Mouse (Mus musculus) lung, adult 2 months (tissue): Measurements from ENCODE around the gene Arhgap42.

ENCODE experiments used
- CTCF ChIP-seq: fragments of 200-500 bp; IDR thresholded peaks from 2 replicates; pipeline ENCODE4 v1.5.1; 2011; ENCODE audit warnings: mild to moderate bottlenecking, low read length, control low read depth; ENCODE audit not compliant: insufficient read depth
- POLR2A ChIP-seq: fragments of 200-500 bp; IDR thresholded peaks from 2 replicates; pipeline ENCODE4 v1.6.1; 2011; ENCODE audit warnings: low read depth, mild to moderate bottlenecking, control low read depth, low read length, borderline replicate concordance; ENCODE audit errors: extremely low read depth

- TF ChIP-seq POLR2A (no peak), CTCF (no peak)
Measured at GRCm38 (mm10) chr9:9214849-9215248, 24.1 kb downstream of the Arhgap42 start.
